In the genomic region with DNA sequence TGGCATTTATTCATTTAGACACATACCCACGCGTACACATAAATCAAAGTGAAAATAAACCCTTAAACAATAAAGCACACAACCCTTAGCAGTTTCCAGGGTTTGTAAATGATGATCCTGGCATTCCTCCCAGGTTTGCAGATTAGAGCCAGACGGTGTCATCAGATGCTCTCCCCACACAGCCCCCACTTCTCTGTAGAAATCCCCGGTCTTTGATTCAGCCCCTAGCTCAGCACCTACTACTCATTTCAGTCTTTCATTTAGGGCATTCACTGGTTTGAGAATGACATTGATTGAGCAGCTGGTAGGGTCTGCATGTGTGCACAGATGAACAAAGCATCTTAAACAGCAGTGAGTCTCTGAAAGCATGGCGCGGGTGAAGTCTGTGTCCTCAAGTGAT, we compare ENCODE assay signal across 11 mouse cellular contexts.
DNase-seq lines count a peak whose midpoint lies in the region; TF ChIP-seq lines count a peak whose summit lies in the region.
"Had no signal": no experiment of that assay in that cellular context is flagged by ENCODE, and none has a peak within 500 bp of the region (broad histone marks: within the 10 kb centered on the region; RNA-seq: fewer than 3 reads in every experiment).

No protein-coding gene starts in this region.

- DNase-seq in cerebellum, adult 8-10 months = peak; percentile 0
- DNase-seq in cerebellum, adult 11 months = no peak
- DNase-seq in kidney, adult 2 months = peak; percentile 43
- DNase-seq in kidney, adult 8-10 months = no peak
- peak; percentile 74 for DNase-seq in brain, adult 2 months (ENCODE audit: low read depth, low spot score)
- DNase-seq in layer of hippocampus, postnatal 10 days (ENCODE audit: low spot score in 2 of 2) = peak; percentile 29 to 49
- DNase-seq in heart, embryonic 10.5 days (ENCODE audit: low spot score) = no peak
- no peak for DNase-seq in adrenal gland, postnatal 10 days
- DNase-seq: gastrocnemius, adult 2 months had no signal

- no peaks in the 10 kb centered on the region for H3K36me3 ChIP-seq in kidney, adult 2 months (ENCODE audit: control insufficient read depth, insufficient read depth, low read length)
- H3K36me3 ChIP-seq in heart, embryonic 10.5 days = no peaks in the 10 kb centered on the region
- H3K36me3 ChIP-seq: embryonic facial prominence, embryonic 15.5 days; liver, embryonic 15.5 days had no signal

- 71% methylated on average over 6 of the region's 6 CpGs for WGBS in kidney, adult 2 months
- WGBS in heart, embryonic 10.5 days = 82% methylated on average over 6 of the region's 6 CpGs

- H3K27ac ChIP-seq in kidney, adult 2 months (ENCODE audit: insufficient read depth, low read depth, low read length) = no peak overlapping the region
- no peak overlapping the region for H3K27ac ChIP-seq in heart, embryonic 10.5 days
- H3K27ac ChIP-seq: embryonic facial prominence, embryonic 15.5 days; gastrocnemius, adult 2 months; liver, embryonic 15.5 days had no signal

- H3K9me3 ChIP-seq in heart, embryonic 10.5 days = no peaks in the 10 kb centered on the region
- H3K9me3 ChIP-seq: embryonic facial prominence, embryonic 15.5 days; liver, embryonic 15.5 days had no signal

- no peak for TF ChIP-seq CTCF in kidney, adult 2 months (conservative IDR thresholded peaks at IDR 0.05; ENCODE audit: insufficient read depth, insufficient read length, low read depth, low read length)

- H3K27me3 ChIP-seq in kidney, adult 2 months (replicated peaks; ENCODE audit: control insufficient read depth, insufficient read depth, low read length) = no peaks in the 10 kb centered on the region
- no peaks in the 10 kb centered on the region for H3K27me3 ChIP-seq in heart, embryonic 10.5 days (ENCODE audit: insufficient read depth, poor library complexity, severe bottlenecking)
- H3K27me3 ChIP-seq: embryonic facial prominence, embryonic 15.5 days; liver, embryonic 15.5 days had no signal

- TF ChIP-seq POLR2A in kidney, adult 2 months (IDR thresholded peaks at IDR 0.05; ENCODE audit: low read depth, low read length) = no peak

- H3K4me1 ChIP-seq in kidney, adult 2 months (ENCODE audit: control insufficient read depth, insufficient read depth, low read length) = no peaks in the 10 kb centered on the region
- no peaks in the 10 kb centered on the region for H3K4me1 ChIP-seq in heart, embryonic 10.5 days
- H3K4me1 ChIP-seq: embryonic facial prominence, embryonic 15.5 days; liver, embryonic 15.5 days had no signal

- H3K4me3 ChIP-seq in kidney, adult 2 months (ENCODE audit: insufficient read depth, low read depth, low read length) = no peak overlapping the region
- no peak overlapping the region for H3K4me3 ChIP-seq in heart, embryonic 10.5 days
- H3K4me3 ChIP-seq: embryonic facial prominence, embryonic 15.5 days; gastrocnemius, adult 2 months; liver, embryonic 15.5 days had no signal

Comparison
In these comparisons a context has a peak if more than half of its experiments do, and no peak if none do; other contexts are left out.
1. DNase-seq: peak in cerebellum, adult 8-10 months (single experiment), kidney, adult 2 months (single experiment), brain, adult 2 months (single experiment) and layer of hippocampus, postnatal 10 days (2 of 2); none in cerebellum, adult 11 months (single experiment), kidney, adult 8-10 months (0 of 2), heart, embryonic 10.5 days (single experiment) and adrenal gland, postnatal 10 days (single experiment).